Mouse (Mus musculus): Measurements from ENCODE around the gene Cfap45.

DNA sequence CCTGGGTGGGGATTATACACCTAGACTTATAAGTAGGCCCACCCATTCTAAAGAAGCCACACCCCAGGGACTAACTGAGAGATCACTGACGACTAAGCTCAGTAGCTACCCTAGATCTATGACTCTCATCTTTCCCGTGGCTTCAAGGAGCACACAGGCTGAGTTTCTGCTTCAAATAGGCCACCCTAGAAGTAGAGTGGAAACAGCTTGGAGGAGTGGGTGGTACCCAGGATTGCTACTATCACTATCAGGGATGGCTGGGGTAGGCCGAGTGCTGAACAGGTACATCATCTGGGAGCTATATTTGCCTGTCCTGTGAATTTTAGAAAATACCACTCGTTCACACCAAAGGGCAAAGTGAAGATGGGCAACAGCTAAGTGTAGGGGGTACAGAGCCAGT, 32.7 kb upstream of the Cfap45 start:
- TF ChIP-seq POLR2A (IDR thresholded peaks at IDR 0.05; ENCODE audit: insufficient read depth, low read depth, low read length), result no peak
- TF ChIP-seq CTCF (IDR thresholded peaks at IDR 0.05; ENCODE audit: insufficient read depth, low read depth, low read length), result no peak

All from olfactory bulb, adult 2 months (tissue).